Mouse (Mus musculus) spleen, adult 18-20 months (tissue): ENCODE results near the gene Tex261.
"Not testable (repeated sequence)": the region's sequence is repeated elsewhere in the genome, so short reads cannot be mapped to it uniquely, and the experiment has no call there.

ENCODE experiments used
- DNase-seq, 2 experiments: peaks; one replicate each; pipeline ENCODE4 v3.0.0; 2022; ENCODE audit warnings: mixed read lengths in 2 of 2

The Tex261 gene

GRCm38 (mm10) chr6:83775638-83776293, at the start of gene Tex261:
Gene Tex261, minus strand, starts transcription at chr6:83775813.
- DNase-seq = peak; percentile 77 to 88

- DNase-seq = no peak
Observed at GRCm38 (mm10) chr6:83821856-83822255, 46.2 kb upstream of the Tex261 start.

- no peak for DNase-seq
Observed at GRCm38 (mm10) chr6:83820727-83821515, 45.3 kb upstream of the Tex261 start.

GRCm38 (mm10) chr6:83818996-83819395, 43.4 kb upstream of the Tex261 start:
- no peak for DNase-seq

- no peak for DNase-seq
Observed at GRCm38 (mm10) chr6:83815801-83816200, 40.2 kb upstream of the Tex261 start.

- DNase-seq = no peak
Observed at GRCm38 (mm10) chr6:83802846-83803245, 27.2 kb upstream of the Tex261 start.

- no peak for DNase-seq
Observed at GRCm38 (mm10) chr6:83802033-83802432, 26.4 kb upstream of the Tex261 start.

- DNase-seq = no peak
Observed at GRCm38 (mm10) chr6:83796686-83797085, 21.1 kb upstream of the Tex261 start.

GRCm38 (mm10) chr6:83795492-83795900, 19.9 kb upstream of the Tex261 start:
- DNase-seq = no peak

- peak; percentile 93 for DNase-seq
Observed at GRCm38 (mm10) chr6:83794760-83795296, 19.2 kb upstream of the Tex261 start, which contains the start of gene Nagk. Gene Nagk, plus strand, starts transcription at chr6:83794982.

- no peak for DNase-seq
Observed at GRCm38 (mm10) chr6:83791251-83791890, 15.8 kb upstream of the Tex261 start.

GRCm38 (mm10) chr6:83790533-83790932, 14.9 kb upstream of the Tex261 start:
- DNase-seq = not testable (repeated sequence)

- no peak for DNase-seq
Observed at GRCm38 (mm10) chr6:83788554-83788953, 12.9 kb upstream of the Tex261 start.

GRCm38 (mm10) chr6:83786426-83786825, 10.8 kb upstream of the Tex261 start:
- DNase-seq = no peak

- peak in 1 of 2 experiments; percentile 36 for DNase-seq
Observed at GRCm38 (mm10) chr6:83779026-83779425, 3.4 kb upstream of the Tex261 start.

- DNase-seq = no peak
Observed at GRCm38 (mm10) chr6:83778306-83778705, 2.7 kb upstream of the Tex261 start.

GRCm38 (mm10) chr6:83774781-83775563, 641 bp downstream of the Tex261 start:
- DNase-seq = no peak

- DNase-seq = no peak
Observed at GRCm38 (mm10) chr6:83774126-83774525, 1.5 kb downstream of the Tex261 start.

- no peak for DNase-seq
Observed at GRCm38 (mm10) chr6:83768485-83768884, 7.1 kb downstream of the Tex261 start.

GRCm38 (mm10) chr6:83766982-83767381, 8.6 kb downstream of the Tex261 start:
- no peak for DNase-seq

- DNase-seq = peak in 1 of 2 experiments; percentile 14
Observed at GRCm38 (mm10) chr6:83762880-83763431, 12.7 kb downstream of the Tex261 start.

- DNase-seq = no peak
Observed at GRCm38 (mm10) chr6:83762344-83762743, 13.3 kb downstream of the Tex261 start, which contains the start of gene Ankrd53. Gene Ankrd53, plus strand, starts transcription at chr6:83762644.
